In genomic region chr5:144026620-144027263, GRCm38 (mm10) we compare ENCODE assay signal across 18 mouse cellular contexts. TPM values are rescaled to one million over a fixed set of nuclear protein-coding genes. Genes with fewer than 3 reads are reported as not detected.
DNase-seq lines count a peak whose midpoint lies in the region; ATAC-seq lines count a peak whose summit lies in the region.
"Had no signal": no experiment of that assay in that cellular context is flagged by ENCODE, and none has a peak within 500 bp of the region (broad histone marks: within the 10 kb centered on the region; RNA-seq: fewer than 3 reads in every experiment).

Gene Ocm, minus strand, starts transcription at chr5:144026670.

- intact Hi-C loops in heart, postnatal 36 days (cut with DNase I), result no loop called here

- peak; percentile 13 for DNase-seq in lung, postnatal 36 days
- no peak for DNase-seq in lung, postnatal 10 days
- no peak for DNase-seq in left cerebral cortex, adult 9 months (ENCODE audit: low spot score in 2 of 2)
- DNase-seq in heart, postnatal 36 days, result no peak
- DNase-seq: adrenal gland, adult 2 months; adrenal gland, postnatal 25 days; cerebellum, adult 18-20 months; cerebellum, adult 9-11 months; cerebellum, postnatal 36 days; gastrocnemius, adult 2 months; gastrocnemius, postnatal 25 days; heart, adult 11 months; heart, postnatal 4 days had no signal

- ATAC-seq in granulocyte monocyte progenitor cell, adult 5-6 weeks (replicated peaks; ENCODE audit: poor library complexity, severe bottlenecking), result peak; percentile 40; the same call in 1 of the 2 replicates
- ATAC-seq in megakaryocyte progenitor cell, adult 5-6 weeks (replicated peaks; ENCODE audit: poor library complexity), result peak; percentile 46; the same call in 1 of the 2 replicates
- ATAC-seq: activated CD4-positive, CD25-positive, alpha-beta regulatory T cell, adult 4 months; forebrain, embryonic 14.5 days had no signal

RNA-seq across cellular contexts. Expression of gene Ocm, which starts in this region (rescaled TPM):
- total RNA-seq in granulocyte monocyte progenitor cell, adult 5-6 weeks (2014; fragmentation: Nextera tagmentation), result not detected in 2 replicates
- not detected in 2 replicates for total RNA-seq in granulocyte monocyte progenitor cell, adult 5-6 weeks (2017)
- total RNA-seq in megakaryocyte progenitor cell, adult 5-6 weeks (2015), result not detected in 2 replicates
- total RNA-seq in megakaryocyte progenitor cell, adult 5-6 weeks (2017), result not detected in 2 replicates
- not detected for total RNA-seq in heart, postnatal 36 days (2021)
- total RNA-seq: adrenal gland, adult 2 months; adrenal gland, postnatal 25 days; G1E; gastrocnemius, adult 2 months; gastrocnemius, postnatal 25 days; heart, postnatal 4 days had no signal

Comparison
In these comparisons a context has a peak if more than half of its experiments do, and no peak if none do; other contexts are left out.
1. Peak in ATAC-seq in granulocyte monocyte progenitor cell, adult 5-6 weeks; RNA of the gene not detected or under 1 TPM.
2. Peak in ATAC-seq in megakaryocyte progenitor cell, adult 5-6 weeks; RNA of the gene not detected or under 1 TPM.